28 mouse cellular contexts compared by ENCODE assay signal in genomic region chr12:83055690-83056089, GRCm38 (mm10).
DNase-seq lines count a peak whose midpoint lies in the region; ATAC-seq and TF ChIP-seq lines count a peak whose summit lies in the region.
"Had no signal": no experiment of that assay in that cellular context is flagged by ENCODE, and none has a peak within 500 bp of the region (broad histone marks: within the 10 kb centered on the region; RNA-seq: fewer than 3 reads in every experiment).

No protein-coding gene starts in this region.

- intact Hi-C loops in gastrocnemius, adult 2 months (cut with DNase I): no loop called here
- intact Hi-C loops in gastrocnemius, postnatal 36 days (cut with DNase I): no loop called here

- no peak for DNase-seq in gastrocnemius, adult 2 months
- no peak for DNase-seq in gastrocnemius, postnatal 36 days
- DNase-seq in layer of hippocampus, adult 2 months (ENCODE audit: low spot score in 2 of 2): no peak
- DNase-seq in layer of hippocampus, adult 8-10 months (ENCODE audit: low spot score in 2 of 2): no peak
- no peak for DNase-seq in liver, embryonic 13.5 days
- peak; percentile 38 for DNase-seq in retina, embryonic 14.5 days (ENCODE audit: low spot score)
- no peak for DNase-seq in retina, postnatal 1 day
- DNase-seq: adrenal gland, adult 8-10 months; adrenal gland, postnatal 14 days; adrenal gland, postnatal 36 days; B cell, adult 2 months; cerebellum, adult 11-12 months; cerebellum, adult 2 months; cerebellum, adult 9-10 months; cerebellum, postnatal 10 days; cerebellum, postnatal 25 days had no signal

- WGBS in liver, embryonic 13.5 days (ENCODE audit: insufficient replicate concordance): 63% methylated on average over 5 of the region's 5 CpGs
- WGBS in liver, embryonic 12.5 days (ENCODE audit: insufficient replicate concordance): 64% methylated on average over 5 of the region's 5 CpGs

- no peak overlapping the region for H3K4me3 ChIP-seq in gastrocnemius, adult 2 months
- no peak overlapping the region for H3K4me3 ChIP-seq in layer of hippocampus, adult 2 months
- no peak overlapping the region for H3K4me3 ChIP-seq in liver, embryonic 13.5 days (replicated peaks)
- no peak overlapping the region for H3K4me3 ChIP-seq in liver, embryonic 12.5 days
- H3K4me3 ChIP-seq: embryonic facial prominence, embryonic 13.5 days; embryonic facial prominence, embryonic 15.5 days; erythroblast, embryonic 14.5 days; forebrain, embryonic 10.5 days; forebrain, embryonic 12.5 days had no signal

- H3K4me1 ChIP-seq in liver, embryonic 13.5 days (replicated peaks): 0 out of 2 replicates have a peak, but pooled peaks cover 3% of the 10 kb centered on the region
- no peaks in the 10 kb centered on the region for H3K4me1 ChIP-seq in liver, embryonic 12.5 days
- H3K4me1 ChIP-seq: embryonic facial prominence, embryonic 15.5 days; forebrain, embryonic 10.5 days; forebrain, embryonic 12.5 days had no signal

- peak; percentile 30; the same call in 1 of the 2 replicates for TF ChIP-seq CTCF in gastrocnemius, adult 2 months (IDR thresholded peaks at IDR 0.05)
- TF ChIP-seq CTCF in layer of hippocampus, adult 2 months (conservative IDR thresholded peaks at IDR 0.05): 0 out of 2 replicates have a peak, but pooled peaks have one; percentile 21

- peaks cover 3% of the 10 kb centered on the region; the same call in 1 of the 2 replicates for H3K27me3 ChIP-seq in liver, embryonic 13.5 days
- no peaks in the 10 kb centered on the region for H3K27me3 ChIP-seq in liver, embryonic 12.5 days (replicated peaks)
- H3K27me3 ChIP-seq: CH12.LX; embryonic facial prominence, embryonic 13.5 days; embryonic facial prominence, embryonic 15.5 days; forebrain, embryonic 12.5 days; Patski had no signal

- ATAC-seq in liver, embryonic 13.5 days (ENCODE audit: low read depth): peak; percentile 23; the same call in 1 of the 2 replicates
- no peak for ATAC-seq in liver, embryonic 12.5 days
- ATAC-seq: activated CD4-positive, CD25-positive, alpha-beta regulatory T cell, adult 4 months; CD4-positive, CD25-positive, alpha-beta regulatory T cell, adult 4 months; forebrain, embryonic 14.5 days; Patski had no signal

- no peaks in the 10 kb centered on the region for H3K36me3 ChIP-seq in liver, embryonic 13.5 days
- H3K36me3 ChIP-seq in liver, embryonic 12.5 days: no peaks in the 10 kb centered on the region
- H3K36me3 ChIP-seq: embryonic facial prominence, embryonic 13.5 days; embryonic facial prominence, embryonic 15.5 days; forebrain, embryonic 10.5 days; forebrain, embryonic 12.5 days; G1E had no signal

- no peak overlapping the region for H3K9ac ChIP-seq in liver, embryonic 13.5 days
- H3K9ac ChIP-seq in liver, embryonic 12.5 days: no peak overlapping the region
- H3K9ac ChIP-seq: embryonic facial prominence, embryonic 13.5 days; embryonic facial prominence, embryonic 15.5 days; forebrain, embryonic 12.5 days had no signal

- H3K9me3 ChIP-seq in liver, embryonic 13.5 days (replicated peaks): peaks cover 6% of the 10 kb centered on the region
- H3K9me3 ChIP-seq in liver, embryonic 12.5 days (replicated peaks): peaks cover 11% of the 10 kb centered on the region
- H3K9me3 ChIP-seq: embryonic facial prominence, embryonic 13.5 days; embryonic facial prominence, embryonic 15.5 days had no signal

- no peak overlapping the region for H3K27ac ChIP-seq in gastrocnemius, adult 2 months
- no peak overlapping the region for H3K27ac ChIP-seq in layer of hippocampus, adult 2 months
- no peak overlapping the region for H3K27ac ChIP-seq in liver, embryonic 13.5 days
- H3K27ac ChIP-seq in liver, embryonic 12.5 days: no peak overlapping the region
- H3K27ac ChIP-seq: embryonic facial prominence, embryonic 13.5 days; embryonic facial prominence, embryonic 15.5 days; forebrain, embryonic 10.5 days; forebrain, embryonic 12.5 days had no signal

- no peak overlapping the region for H3K4me2 ChIP-seq in liver, embryonic 13.5 days
- H3K4me2 ChIP-seq in liver, embryonic 12.5 days: no peak overlapping the region
- H3K4me2 ChIP-seq: embryonic facial prominence, embryonic 13.5 days; embryonic facial prominence, embryonic 15.5 days; forebrain, embryonic 12.5 days had no signal
